Comparison of ENCODE assay signal across 9 mouse cellular contexts in the genomic region with DNA sequence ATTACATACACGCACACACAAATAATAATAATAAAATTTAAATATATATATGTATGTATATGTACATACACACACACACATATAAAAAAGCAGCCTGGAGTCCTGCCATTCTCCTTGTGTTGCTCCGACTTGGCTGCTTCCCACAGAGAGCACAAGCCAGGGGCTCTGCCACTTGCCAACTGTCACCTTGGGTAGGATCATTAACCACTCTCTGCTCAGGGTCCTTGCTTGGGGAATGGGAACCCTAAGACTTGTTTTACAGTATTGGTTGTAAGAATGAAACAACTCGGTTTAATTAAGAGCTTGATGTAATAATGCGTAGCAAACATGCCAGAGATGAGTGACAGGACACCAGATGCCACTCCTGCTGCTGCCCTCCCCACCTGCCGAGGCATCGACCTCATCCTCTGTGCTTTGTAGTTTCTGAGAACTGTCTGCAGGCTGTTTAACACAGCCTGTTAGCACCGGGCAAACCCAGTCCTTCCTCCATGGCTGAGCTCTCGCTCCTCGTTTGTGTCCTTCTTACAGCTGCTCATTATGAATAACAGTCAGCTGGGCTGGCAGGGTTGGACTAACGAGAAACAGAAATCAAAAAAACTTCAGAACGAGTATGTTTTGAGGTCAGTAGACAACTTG. TPM values are rescaled to one million over a fixed set of nuclear protein-coding genes. Genes with fewer than 3 reads are reported as not detected.
DNase-seq lines count a peak whose midpoint lies in the region; ATAC-seq lines count a peak whose summit lies in the region.
"Had no signal": no experiment of that assay in that cellular context is flagged by ENCODE, and none has a peak within 500 bp of the region (broad histone marks: within the 10 kb centered on the region; RNA-seq: fewer than 3 reads in every experiment).

No protein-coding gene starts in this region.

- H3K27me3 ChIP-seq in embryonic facial prominence, embryonic 12.5 days: no peaks in the 10 kb centered on the region
- no peaks in the 10 kb centered on the region for H3K27me3 ChIP-seq in embryonic facial prominence, embryonic 10.5 days (replicated peaks; ENCODE audit: low read depth, poor library complexity, severe bottlenecking)
- H3K27me3 ChIP-seq in liver, embryonic 12.5 days (replicated peaks): no peaks in the 10 kb centered on the region
- no peaks in the 10 kb centered on the region for H3K27me3 ChIP-seq in forebrain, embryonic 14.5 days (replicated peaks; ENCODE audit: control insufficient read depth, insufficient read depth, low read length)

- 64% methylated on average over 11 of the region's 11 CpGs for WGBS in embryonic facial prominence, embryonic 12.5 days
- WGBS in embryonic facial prominence, embryonic 10.5 days: 74% methylated on average over 11 of the region's 11 CpGs
- 58% methylated on average over 11 of the region's 11 CpGs for WGBS in liver, embryonic 12.5 days (ENCODE audit: insufficient replicate concordance)
- 31% methylated on average over 11 of the region's 11 CpGs for WGBS in forebrain, embryonic 14.5 days

- H3K4me1 ChIP-seq in embryonic facial prominence, embryonic 12.5 days: peaks cover 28% of the 10 kb centered on the region
- H3K4me1 ChIP-seq in embryonic facial prominence, embryonic 10.5 days: peaks cover 40% of the 10 kb centered on the region
- peaks cover 63% of the 10 kb centered on the region for H3K4me1 ChIP-seq in liver, embryonic 12.5 days
- H3K4me1 ChIP-seq in forebrain, embryonic 14.5 days (ENCODE audit: control insufficient read depth, insufficient read depth, low read length): peaks cover 32% of the 10 kb centered on the region

- no peak for DNase-seq in embryonic facial prominence, embryonic 10.5 days (ENCODE audit: low spot score)
- no peak for DNase-seq in liver
- peak; percentile 74 for DNase-seq in forebrain, embryonic 14.5 days (ENCODE audit: low spot score)
- DNase-seq in retina, embryonic 14.5 days (ENCODE audit: low spot score): peak; percentile 51
- no peak for DNase-seq in frontal cortex, postnatal 25 days (ENCODE audit: low spot score in 2 of 2)
- no peak for DNase-seq in lung, postnatal 14 days
- DNase-seq: kidney, adult 18-20 months had no signal

- 0 out of 2 replicates have a peak overlapping the region, but pooled peaks have one; percentile 43 for H3K27ac ChIP-seq in embryonic facial prominence, embryonic 12.5 days
- no peak overlapping the region for H3K27ac ChIP-seq in embryonic facial prominence, embryonic 10.5 days (replicated peaks)
- peak overlapping the region; percentile 11; the same call in 1 of the 2 replicates for H3K27ac ChIP-seq in liver, embryonic 12.5 days
- peak overlapping the region; percentile 40 for H3K27ac ChIP-seq in forebrain, embryonic 14.5 days (ENCODE audit: low read depth, low read length)

- H3K36me3 ChIP-seq in embryonic facial prominence, embryonic 12.5 days: peaks cover 42% of the 10 kb centered on the region
- peaks cover 97% of the 10 kb centered on the region for H3K36me3 ChIP-seq in embryonic facial prominence, embryonic 10.5 days (replicated peaks)
- no peaks in the 10 kb centered on the region for H3K36me3 ChIP-seq in liver, embryonic 12.5 days
- peaks cover 40% of the 10 kb centered on the region for H3K36me3 ChIP-seq in forebrain, embryonic 14.5 days (ENCODE audit: control insufficient read depth, insufficient read depth, low read length)

- no peak overlapping the region for H3K4me2 ChIP-seq in embryonic facial prominence, embryonic 12.5 days (replicated peaks)
- H3K4me2 ChIP-seq in liver, embryonic 12.5 days: no peak overlapping the region
- no peak overlapping the region for H3K4me2 ChIP-seq in forebrain, embryonic 14.5 days (ENCODE audit: low read length)

- no peak overlapping the region for H3K9ac ChIP-seq in embryonic facial prominence, embryonic 12.5 days
- H3K9ac ChIP-seq in liver, embryonic 12.5 days: no peak overlapping the region
- no peak overlapping the region for H3K9ac ChIP-seq in forebrain, embryonic 14.5 days (ENCODE audit: low read length)

- no peaks in the 10 kb centered on the region for H3K9me3 ChIP-seq in embryonic facial prominence, embryonic 12.5 days
- no peaks in the 10 kb centered on the region for H3K9me3 ChIP-seq in embryonic facial prominence, embryonic 10.5 days
- no peaks in the 10 kb centered on the region for H3K9me3 ChIP-seq in liver, embryonic 12.5 days (replicated peaks)
- H3K9me3 ChIP-seq in forebrain, embryonic 14.5 days (replicated peaks; ENCODE audit: control insufficient read depth, low read length): no peaks in the 10 kb centered on the region

- no peak overlapping the region for H3K4me3 ChIP-seq in embryonic facial prominence, embryonic 12.5 days
- H3K4me3 ChIP-seq in embryonic facial prominence, embryonic 10.5 days: no peak overlapping the region
- H3K4me3 ChIP-seq in liver, embryonic 12.5 days: no peak overlapping the region
- H3K4me3 ChIP-seq in forebrain, embryonic 14.5 days (ENCODE audit: low read depth, low read length): no peak overlapping the region

- ATAC-seq in embryonic facial prominence, embryonic 12.5 days (ENCODE audit: insufficient number of reproducible peaks, insufficient read depth, low FRiP score, low TSS enrichment): no peak
- no peak for ATAC-seq in liver, embryonic 12.5 days
- peak; percentile 76 for ATAC-seq in forebrain, embryonic 14.5 days

RNA-seq across cellular contexts. Expression of a gene that starts 9.5 kb away (rescaled TPM):
- 104 and 108 TPM in 2 replicates for polyA plus RNA-seq in embryonic facial prominence, embryonic 12.5 days (2016; fragmentation: Nextera tagmentation; extraction: Ambion mirVana)
- 80.9 and 81.8 TPM in 2 replicates for polyA plus RNA-seq in embryonic facial prominence, embryonic 10.5 days (2016; fragmentation: Nextera tagmentation; extraction: Ambion mirVana)
- 11.7 and 16.0 TPM in 2 replicates for polyA plus RNA-seq in liver, embryonic 12.5 days (2016; fragmentation: Nextera tagmentation; extraction: Ambion mirVana)
- polyA plus RNA-seq in forebrain, embryonic 14.5 days (2014; fragmentation: Nextera tagmentation; extraction: Ambion mirVana): 40.2 and 48.7 TPM in 2 replicates

Comparison
In these comparisons a context has a peak if more than half of its experiments do, and no peak if none do; other contexts are left out.
1. DNase-seq: peak in forebrain, embryonic 14.5 days (single experiment) and retina, embryonic 14.5 days (single experiment); none in embryonic facial prominence, embryonic 10.5 days (single experiment), liver (single experiment), frontal cortex, postnatal 25 days (0 of 2) and lung, postnatal 14 days (single experiment).